Mouse (Mus musculus) urinary bladder, postnatal 25 days (tissue): Measurements from ENCODE around the gene Rasip1.
"Not testable (repeated sequence)": the region's sequence is repeated elsewhere in the genome, so short reads cannot be mapped to it uniquely, and the experiment has no call there.

Experiments used
- DNase-seq: peaks from one replicate; pipeline ENCODE4 v3.0.0; 2022; ENCODE audit warnings: low spot score

The Rasip1 gene

DNA sequence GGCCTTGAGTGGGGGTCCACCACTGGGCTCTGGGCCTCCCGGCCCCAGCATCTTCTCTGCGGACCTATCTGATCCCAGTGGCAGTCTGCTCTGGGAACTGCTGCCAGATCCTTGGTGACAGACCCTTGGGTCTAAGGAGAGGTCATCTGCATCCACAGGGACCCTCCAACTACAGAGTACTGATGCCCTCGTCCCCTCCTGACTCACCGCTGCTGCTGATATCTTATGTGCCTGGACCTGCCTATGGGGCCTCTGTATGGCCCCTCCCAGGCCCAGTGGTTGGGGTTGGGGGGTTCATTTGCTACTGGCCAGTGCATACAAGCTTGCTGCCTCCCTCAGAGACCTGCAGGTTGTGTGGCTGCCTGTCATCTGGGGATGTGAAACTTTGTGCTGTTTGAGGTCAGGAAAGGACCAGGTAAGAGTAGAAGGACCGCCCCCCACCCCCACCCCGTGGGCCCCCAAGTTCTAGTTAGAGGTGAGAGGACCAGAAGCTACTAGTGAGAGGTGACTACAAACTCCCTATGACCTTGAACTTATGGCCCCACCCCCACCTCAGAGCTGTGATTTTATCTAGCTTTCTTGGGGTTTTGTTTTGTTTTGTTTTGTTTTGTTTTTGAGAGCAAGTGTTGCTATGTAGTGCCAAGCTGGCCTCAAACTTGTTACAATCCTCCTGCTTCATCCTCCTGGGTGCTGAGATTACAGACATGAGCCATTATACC, 17.7 kb downstream of the Rasip1 start:
- no peak for DNase-seq

DNA sequence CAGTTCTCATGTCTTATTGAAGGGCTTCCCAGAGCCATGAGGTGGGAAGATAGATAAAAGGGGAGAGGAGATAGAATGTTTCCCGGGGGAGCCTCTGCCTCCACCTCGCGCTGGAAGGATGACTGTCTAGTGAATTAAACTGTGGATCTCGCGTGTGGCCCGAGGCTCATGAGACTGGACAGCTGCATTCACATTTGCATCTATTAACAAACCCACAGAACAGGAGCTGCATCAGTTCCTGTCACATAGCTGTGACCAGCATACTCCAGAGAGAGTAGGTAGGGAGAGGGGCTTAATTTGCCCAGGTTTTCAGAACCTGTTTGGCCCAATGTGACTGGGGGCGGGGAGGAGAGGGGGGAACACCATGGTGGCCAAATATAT, 18.3 kb downstream of the Rasip1 start:
- DNase-seq, result no peak

DNA sequence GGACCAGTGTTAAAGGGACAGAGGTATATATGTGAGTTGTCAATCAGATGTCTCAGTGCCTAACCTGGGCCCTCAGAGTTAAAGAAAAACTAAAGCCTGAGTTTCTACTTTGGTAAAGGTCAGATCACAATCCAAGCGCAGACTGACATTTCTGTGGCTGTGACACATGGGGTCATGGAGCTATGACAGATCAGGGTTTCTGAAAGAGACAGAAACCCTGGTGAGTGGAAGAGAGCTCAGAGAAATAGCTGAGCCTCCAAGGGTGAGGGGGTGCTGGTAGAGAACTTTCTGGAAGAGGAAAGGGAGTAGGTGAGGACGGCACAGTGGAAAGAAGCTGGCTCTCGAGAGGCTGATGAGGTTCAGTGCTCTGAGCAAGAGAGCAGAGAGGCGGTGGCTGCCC, 19.4 kb downstream of the Rasip1 start:
- DNase-seq, result no peak

GRCm38 (mm10) chr7:45649351-45649750, 22.1 kb downstream of the Rasip1 start:
- no peak for DNase-seq

- not testable (repeated sequence) for DNase-seq
Measured at GRCm38 (mm10) chr7:45650484-45650883, 23.2 kb downstream of the Rasip1 start.

GRCm38 (mm10) chr7:45654424-45655047, 27.2 kb downstream of the Rasip1 start:
- no peak for DNase-seq

DNA sequence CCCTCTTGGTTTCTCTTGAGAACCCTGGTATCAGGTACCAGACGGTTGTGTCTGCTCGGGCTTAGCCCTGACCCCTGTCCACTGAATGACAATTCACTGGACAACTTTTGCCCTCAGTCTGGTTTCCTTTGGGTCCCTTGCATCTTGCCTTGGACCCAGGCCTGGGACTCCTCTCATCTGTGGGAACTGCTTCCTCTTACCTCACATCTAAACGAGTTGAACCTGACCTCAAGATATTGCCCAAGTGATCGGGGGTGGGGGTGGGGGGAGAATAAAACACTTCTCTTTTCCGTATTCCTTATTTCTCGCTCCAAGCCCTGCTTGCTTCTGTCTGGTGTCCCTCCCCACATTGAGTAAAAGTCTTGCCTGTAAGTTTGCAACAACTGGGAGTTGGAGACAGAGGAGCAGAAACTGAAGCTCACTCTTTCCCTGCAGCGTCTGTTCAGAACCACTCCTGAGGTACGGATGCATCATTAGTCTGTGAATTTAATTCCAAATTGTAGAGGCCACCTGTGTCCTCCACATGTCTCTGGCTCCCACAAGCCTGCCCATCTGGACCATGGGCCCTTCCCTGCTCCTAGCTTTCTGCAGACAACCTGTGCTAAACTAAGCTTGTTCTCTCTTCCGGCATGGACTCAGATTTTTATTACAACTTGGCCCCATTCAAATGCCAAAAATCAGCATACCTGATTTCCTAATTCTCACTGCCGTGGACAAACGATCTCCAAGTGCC, 33.6 kb downstream of the Rasip1 start:
- no peak for DNase-seq

GRCm38 (mm10) chr7:45661702-45662101, 34.4 kb downstream of the Rasip1 start:
- not testable (repeated sequence) for DNase-seq

DNA sequence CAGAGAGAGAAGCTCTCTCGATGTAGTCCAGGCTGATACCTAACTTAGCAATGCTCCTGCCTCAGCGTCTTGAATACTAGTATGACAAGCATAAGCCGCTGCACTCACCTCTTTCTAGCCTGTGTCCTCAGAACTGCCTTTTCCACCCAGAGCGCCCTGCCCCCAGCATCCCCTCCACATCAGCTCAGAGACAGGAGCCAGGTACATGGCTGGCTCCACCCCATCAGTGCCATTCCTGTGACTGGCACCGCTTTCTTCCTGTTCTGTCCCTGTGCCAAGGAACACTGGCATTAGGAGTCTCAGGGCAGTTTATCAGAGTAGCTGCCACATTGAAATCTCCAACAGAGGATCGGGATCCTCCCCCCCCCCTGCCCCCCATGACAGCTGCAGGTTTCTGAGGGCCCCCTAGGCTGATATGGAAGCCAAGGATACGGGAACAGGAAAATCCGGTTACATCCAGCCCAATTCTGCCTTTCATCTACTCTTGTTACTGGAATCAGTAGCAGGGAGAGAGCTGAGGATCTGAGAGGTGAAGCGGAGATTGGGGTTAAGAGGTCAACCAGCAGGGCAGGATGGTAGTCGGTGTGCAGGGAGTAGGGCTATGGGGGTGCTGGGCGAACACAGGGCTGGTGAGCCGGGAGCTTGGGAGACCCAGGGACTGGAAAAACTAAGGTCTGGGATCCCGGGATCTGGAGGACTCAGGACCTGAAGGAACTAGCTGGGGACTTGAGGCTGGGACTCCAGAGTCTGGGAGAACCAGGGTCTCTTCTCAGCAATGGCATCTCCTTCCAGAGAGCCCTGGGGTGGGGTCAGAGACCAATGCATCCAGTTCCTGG, 38.2 kb downstream of the Rasip1 start:
- DNase-seq, result no peak

- DNase-seq, result no peak
Measured at GRCm38 (mm10) chr7:45666161-45666560, 38.9 kb downstream of the Rasip1 start, which contains the start of gene Fut2. Gene Fut2, minus strand, starts transcription at chr7:45666394.

DNA sequence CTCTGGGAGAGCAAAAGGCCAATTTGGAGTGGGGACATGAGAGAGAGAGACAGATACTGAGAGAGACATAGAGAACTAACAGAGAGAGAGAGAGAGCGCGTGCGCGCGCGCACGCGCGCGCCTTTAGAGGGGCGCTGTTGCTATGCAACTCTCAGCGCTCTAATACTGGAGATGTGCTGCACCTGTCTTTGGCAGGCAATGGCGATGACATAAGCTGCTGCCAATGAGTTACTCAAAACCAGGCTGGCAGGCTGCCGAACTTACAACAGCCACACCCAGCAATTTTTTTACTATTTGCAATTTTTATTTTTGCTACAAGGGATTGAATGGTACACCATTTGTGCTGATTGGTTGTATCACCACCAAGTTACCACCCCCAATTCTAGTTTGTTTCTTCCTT, 40.5 kb downstream of the Rasip1 start:
- no peak for DNase-seq

DNA sequence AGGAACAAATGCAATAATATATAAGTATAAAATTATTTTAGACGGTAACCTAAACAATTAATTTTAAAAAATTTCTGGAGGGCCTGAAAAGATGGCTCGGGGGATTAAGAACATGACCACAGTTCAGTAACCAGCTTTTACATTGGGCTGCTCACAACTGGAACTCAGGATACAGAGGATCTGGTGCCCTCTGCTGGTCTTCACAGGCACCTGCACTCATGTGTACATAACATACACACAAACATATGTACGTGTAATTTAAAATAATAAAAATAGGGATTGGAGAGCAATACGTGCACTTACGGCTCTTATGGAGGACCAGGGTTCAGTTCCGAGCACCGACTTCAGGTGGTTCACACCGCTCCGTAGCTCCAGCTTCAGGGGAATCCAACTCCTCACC, 41.6 kb downstream of the Rasip1 start:
- no peak for DNase-seq

GRCm38 (mm10) chr7:45677627-45678295, 50.5 kb downstream of the Rasip1 start:
- DNase-seq, result no peak

- no peak for DNase-seq
Measured at GRCm38 (mm10) chr7:45678513-45678912, 51.2 kb downstream of the Rasip1 start.

DNA sequence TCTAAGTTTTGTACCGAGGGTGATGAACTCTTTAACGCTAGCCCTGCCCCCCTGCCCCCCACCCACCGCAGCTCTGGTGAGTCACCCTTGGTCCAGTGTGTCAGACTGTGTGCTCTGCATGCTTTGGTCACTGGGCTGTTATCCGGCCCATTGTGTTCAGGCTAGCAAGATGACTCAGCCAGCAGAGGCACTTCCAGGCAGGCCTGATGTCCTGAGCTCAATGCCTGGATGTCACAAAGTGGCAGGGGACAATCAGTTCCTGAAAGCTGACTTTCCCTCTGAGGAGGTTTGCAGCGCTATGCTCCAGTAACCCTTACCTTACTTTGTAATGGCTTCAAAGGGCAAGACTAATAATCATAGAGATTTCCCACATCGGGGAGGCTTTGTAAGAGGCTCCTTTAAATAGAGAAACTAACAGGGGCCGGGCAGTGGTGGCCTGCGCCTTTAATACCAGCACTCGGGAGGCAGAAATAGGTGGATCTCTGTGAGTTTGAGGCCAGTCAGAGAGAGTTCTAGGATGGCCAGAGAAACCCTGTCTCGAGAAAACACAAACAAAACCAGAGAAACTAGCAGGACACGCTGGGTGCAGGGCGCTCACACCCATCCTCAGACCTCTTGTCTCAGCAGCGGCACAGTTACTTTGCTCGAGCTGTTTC, 52.8 kb downstream of the Rasip1 start:
- DNase-seq, result no peak

DNA sequence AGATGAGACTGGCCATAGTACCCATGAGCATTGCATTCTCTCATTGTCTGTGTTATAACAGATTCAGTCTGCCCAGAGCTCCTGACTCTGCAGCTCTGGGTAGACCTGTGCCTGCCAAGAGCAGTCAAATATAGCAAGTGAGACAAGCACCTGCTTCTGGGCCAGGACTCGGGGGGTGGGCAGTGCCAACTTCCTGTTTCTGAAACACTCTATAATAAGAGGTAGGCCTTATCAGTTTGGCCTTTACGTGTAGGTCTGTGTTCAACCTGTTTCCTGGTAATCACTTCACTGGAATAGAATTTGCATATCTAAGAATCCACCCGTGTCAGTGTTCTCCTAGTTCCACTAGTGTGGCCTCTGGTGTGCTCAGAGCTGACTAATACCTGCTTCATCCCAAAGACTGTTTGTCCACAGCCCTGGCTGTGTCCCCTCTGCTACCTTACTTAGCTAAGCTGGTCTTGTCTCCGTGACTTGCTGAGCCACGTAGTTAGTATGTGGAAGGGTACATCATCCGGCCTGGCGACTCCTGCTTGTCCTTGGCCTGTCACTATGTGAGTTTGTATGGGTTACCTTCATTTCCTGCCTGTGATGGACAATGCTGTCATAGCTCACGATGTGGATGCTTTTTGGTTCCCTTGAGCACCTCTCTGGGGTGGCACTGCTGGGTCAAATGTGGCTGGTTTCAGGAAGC, 53.9 kb downstream of the Rasip1 start:
- DNase-seq, result no peak

GRCm38 (mm10) chr7:45682144-45683126, 55.1 kb downstream of the Rasip1 start:
- DNase-seq, result peak; percentile 87

GRCm38 (mm10) chr7:45683396-45684050, 56.2 kb downstream of the Rasip1 start, which contains the start of gene Ntn5:
Gene Ntn5, plus strand, starts transcription at chr7:45684022.
- no peak for DNase-seq

GRCm38 (mm10) chr7:45685811-45686210, 58.5 kb downstream of the Rasip1 start:
- no peak for DNase-seq
